Mouse (Mus musculus) forebrain, embryonic 13.5 days (tissue): ENCODE results near the gene Rps6ka2. TPM values are rescaled to one million over a fixed set of nuclear protein-coding genes. Genes with fewer than 3 reads are reported as not detected.

ENCODE experiments used
- ATAC-seq: fragments of 200-750 bp; cut with Nextera tagmentation; 2 replicates; pipeline ENCODE4 v1.8.0; 2017
- H3K27ac ChIP-seq: fragments of 300-500 bp; sonication (generic); 2 replicates; pipeline ENCODE4 v1.5.1; 2015; ENCODE audit warnings: inconsistent platforms, mild to moderate bottlenecking, moderate library complexity
- H3K27me3 ChIP-seq: fragments of 300-500 bp; sonication (generic); 2 replicates; pipeline ENCODE4 v1.6.1; 2015; ENCODE audit warnings: mild to moderate bottlenecking, inconsistent platforms
- H3K36me3 ChIP-seq: fragments of 300-500 bp; sonication (generic); 2 replicates; pipeline ENCODE4 v1.6.1; 2015; ENCODE audit warnings: mild to moderate bottlenecking, inconsistent platforms; ENCODE audit not compliant: poor library complexity, severe bottlenecking
- H3K4me1 ChIP-seq: fragments of 300-500 bp; sonication (generic); 2 replicates; pipeline ENCODE4 v1.6.1; 2015; ENCODE audit warnings: inconsistent platforms
- H3K4me2 ChIP-seq: fragments of 300-500 bp; sonication (generic); 2 replicates; pipeline ENCODE4 v1.6.1; 2015; ENCODE audit warnings: inconsistent platforms, mild to moderate bottlenecking, moderate library complexity
- H3K4me3 ChIP-seq: fragments of 300-500 bp; sonication (generic); 2 replicates; pipeline ENCODE4 v1.5.1; 2015; ENCODE audit warnings: mild to moderate bottlenecking, inconsistent platforms
- H3K9ac ChIP-seq: fragments of 300-500 bp; sonication (generic); 2 replicates; pipeline ENCODE4 v1.6.1; 2015; ENCODE audit warnings: mild to moderate bottlenecking, inconsistent platforms
- H3K9me3 ChIP-seq: fragments of 300-500 bp; sonication (generic); replicated peaks from 2 replicates; pipeline ENCODE4 v1.6.1; 2016; ENCODE audit warnings: inconsistent platforms
- WGBS: fragments of 180-500 bp; shearing (Covaris S2); methylation state at CpG from one replicate; pipeline ENCODE4 v1.1.7; 2015; 5-methylcytosine and 5-hydroxymethylcytosine counted together
- polyA plus RNA-seq: library from polyadenylated mRNA; unstranded; fragments of >200 nt; fragmentation: Nextera tagmentation; extraction: Ambion mirVana; gene quantifications from 2 replicates; pipeline ENCODE4 v1.2.1, GENCODE M21; 2015

Rps6ka2 gene
- polyA plus RNA-seq, 1 experiment from 2014 or later, result 17.7 TPM

- no peak overlapping the region for H3K4me3 ChIP-seq
- no peak overlapping the region for H3K4me2 ChIP-seq
- H3K4me1 ChIP-seq, result peaks cover 42% of the 10 kb centered on the region
- H3K9ac ChIP-seq, result no peak overlapping the region
- no peak overlapping the region for H3K27ac ChIP-seq
- ATAC-seq, result no peak
- H3K27me3 ChIP-seq, result no peaks in the 10 kb centered on the region
- WGBS, result 87% methylated on average over 2 of the region's 2 CpGs
- H3K36me3 ChIP-seq, result no peaks in the 10 kb centered on the region
- H3K9me3 ChIP-seq, result no peaks in the 10 kb centered on the region
Observed at GRCm38 (mm10) chr17:7213214-7213613, 43.3 kb downstream of the Rps6ka2 start.

- no peak overlapping the region for H3K4me2 ChIP-seq
- H3K36me3 ChIP-seq, result no peaks in the 10 kb centered on the region
Observed at GRCm38 (mm10) chr17:7214061-7214460, 44.1 kb downstream of the Rps6ka2 start.

GRCm38 (mm10) chr17:7217791-7218329, 47.9 kb downstream of the Rps6ka2 start:
- no peak overlapping the region for H3K4me3 ChIP-seq
- no peaks in the 10 kb centered on the region for H3K36me3 ChIP-seq
- H3K9ac ChIP-seq, result no peak overlapping the region
- peak overlapping the region; percentile 21; the same call in 1 of the 2 replicates for H3K27ac ChIP-seq
- 57% methylated on average over 11 of the region's 11 CpGs for WGBS
- H3K4me2 ChIP-seq, result no peak overlapping the region
- H3K27me3 ChIP-seq, result no peaks in the 10 kb centered on the region
- H3K9me3 ChIP-seq, result no peaks in the 10 kb centered on the region
- ATAC-seq, result 0 out of 2 replicates have a peak, but pooled peaks have one; percentile 26
- peaks cover 40% of the 10 kb centered on the region for H3K4me1 ChIP-seq

More at GRCm38 (mm10) chr17:7214061-7214460, 44.1 kb downstream of the Rps6ka2 start:
- Histone ChIP-seq H3K4me3 (no peak overlapping the region), H3K9ac (no peak overlapping the region), H3K9me3 (no peaks in the 10 kb centered on the region), H3K4me1 (peaks cover 49% of the 10 kb centered on the region), H3K27me3 (no peaks in the 10 kb centered on the region), H3K27ac (no peak overlapping the region)
- 92% methylated on average over 3 of the region's 3 CpGs for WGBS
- ATAC-seq, result no peak

GRCm38 (mm10) chr17:7218396-7218795, 48.5 kb downstream of the Rps6ka2 start:
- H3K36me3 ChIP-seq, result no peaks in the 10 kb centered on the region
- ATAC-seq, result 0 out of 2 replicates have a peak, but pooled peaks have one; percentile 9
- H3K27me3 ChIP-seq, result no peaks in the 10 kb centered on the region
- H3K9ac ChIP-seq, result no peak overlapping the region
- H3K27ac ChIP-seq, result peak overlapping the region; percentile 37
- no peak overlapping the region for H3K4me3 ChIP-seq
- H3K9me3 ChIP-seq, result no peaks in the 10 kb centered on the region
- 86% methylated on average over 9 of the region's 9 CpGs for WGBS
- H3K4me1 ChIP-seq, result peaks cover 40% of the 10 kb centered on the region
- no peak overlapping the region for H3K4me2 ChIP-seq

- no peaks in the 10 kb centered on the region for H3K27me3 ChIP-seq
- no peaks in the 10 kb centered on the region for H3K36me3 ChIP-seq
- H3K9ac ChIP-seq, result no peak overlapping the region
- peaks cover 38% of the 10 kb centered on the region for H3K4me1 ChIP-seq
- no peaks in the 10 kb centered on the region for H3K9me3 ChIP-seq
- H3K27ac ChIP-seq, result peak overlapping the region; percentile 37; the same call in 1 of the 2 replicates
- 52% methylated on average over 11 of the region's 11 CpGs for WGBS
- H3K4me2 ChIP-seq, result no peak overlapping the region
- no peak overlapping the region for H3K4me3 ChIP-seq
- peak; percentile 15; the same call in 1 of the 2 replicates for ATAC-seq
Observed at GRCm38 (mm10) chr17:7219044-7219718, 49.3 kb downstream of the Rps6ka2 start.

GRCm38 (mm10) chr17:7221310-7221709, 51.4 kb downstream of the Rps6ka2 start:
- H3K9me3 ChIP-seq, result no peaks in the 10 kb centered on the region
- H3K9ac ChIP-seq, result no peak overlapping the region
- H3K27me3 ChIP-seq, result no peaks in the 10 kb centered on the region
- no peak overlapping the region for H3K4me2 ChIP-seq
- H3K36me3 ChIP-seq, result no peaks in the 10 kb centered on the region
- no peak overlapping the region for H3K27ac ChIP-seq
- H3K4me1 ChIP-seq, result peaks cover 28% of the 10 kb centered on the region
- ATAC-seq, result no peak
- no peak overlapping the region for H3K4me3 ChIP-seq
- WGBS, result 89% methylated on average over 4 of the region's 4 CpGs

- Histone ChIP-seq H3K4me3 (no peak overlapping the region), H3K27me3 (no peaks in the 10 kb centered on the region), H3K36me3 (no peaks in the 10 kb centered on the region), H3K9ac (no peak overlapping the region), H3K4me1 (peaks cover 28% of the 10 kb centered on the region), H3K4me2 (no peak overlapping the region), H3K27ac (no peak overlapping the region), H3K9me3 (no peaks in the 10 kb centered on the region)
- 93% methylated on average over 3 of the region's 3 CpGs for WGBS
- no peak for ATAC-seq
Observed at GRCm38 (mm10) chr17:7222198-7222597, 52.3 kb downstream of the Rps6ka2 start.

- H3K9me3 ChIP-seq, result no peaks in the 10 kb centered on the region
- no peak overlapping the region for H3K27ac ChIP-seq
- H3K36me3 ChIP-seq, result no peaks in the 10 kb centered on the region
- no peak overlapping the region for H3K9ac ChIP-seq
- no peaks in the 10 kb centered on the region for H3K27me3 ChIP-seq
- no peak for ATAC-seq
- 89% methylated on average over 9 of the region's 9 CpGs for WGBS
- no peak overlapping the region for H3K4me2 ChIP-seq
- H3K4me3 ChIP-seq, result no peak overlapping the region
- peaks cover 22% of the 10 kb centered on the region for H3K4me1 ChIP-seq
Observed at GRCm38 (mm10) chr17:7228545-7228944, 58.6 kb downstream of the Rps6ka2 start.

- H3K27ac ChIP-seq, result no peak overlapping the region
- 82% methylated on average over 4 of the region's 4 CpGs for WGBS
Observed at GRCm38 (mm10) chr17:7231312-7231711, 61.4 kb downstream of the Rps6ka2 start.

GRCm38 (mm10) chr17:7231790-7232189, 61.9 kb downstream of the Rps6ka2 start:
- Histone ChIP-seq H3K4me2 (no peak overlapping the region), H3K27ac (no peak overlapping the region), H3K36me3 (no peaks in the 10 kb centered on the region), H3K9ac (no peak overlapping the region), H3K4me1 (peaks cover 22% of the 10 kb centered on the region), H3K27me3 (no peaks in the 10 kb centered on the region), H3K9me3 (no peaks in the 10 kb centered on the region), H3K4me3 (no peak overlapping the region)
- WGBS, result 73% methylated on average over 8 of the region's 8 CpGs
- ATAC-seq, result no peak

More at GRCm38 (mm10) chr17:7231312-7231711, 61.4 kb downstream of the Rps6ka2 start:
- Histone ChIP-seq H3K4me2 (no peak overlapping the region), H3K4me1 (peaks cover 22% of the 10 kb centered on the region), H3K27me3 (no peaks in the 10 kb centered on the region), H3K9me3 (no peaks in the 10 kb centered on the region), H3K36me3 (no peaks in the 10 kb centered on the region), H3K4me3 (no peak overlapping the region), H3K9ac (no peak overlapping the region)
- 0 out of 2 replicates have a peak, but pooled peaks have one; percentile 44 for ATAC-seq

- Histone ChIP-seq H3K27me3 (no peaks in the 10 kb centered on the region), H3K4me1 (peaks cover 22% of the 10 kb centered on the region), H3K27ac (no peak overlapping the region; the same call in 1 of the 2 replicates), H3K9ac (no peak overlapping the region), H3K4me3 (no peak overlapping the region), H3K9me3 (no peaks in the 10 kb centered on the region), H3K4me2 (no peak overlapping the region), H3K36me3 (no peaks in the 10 kb centered on the region)
- no peak for ATAC-seq
- 78% methylated on average over 7 of the region's 7 CpGs for WGBS
Observed at GRCm38 (mm10) chr17:7232400-7232799, 62.5 kb downstream of the Rps6ka2 start.

- Histone ChIP-seq H3K36me3 (peaks cover 5% of the 10 kb centered on the region), H3K4me2 (no peak overlapping the region), H3K9me3 (no peaks in the 10 kb centered on the region), H3K9ac (no peak overlapping the region), H3K27me3 (no peaks in the 10 kb centered on the region), H3K27ac (peak overlapping the region; percentile 58), H3K4me3 (no peak overlapping the region), H3K4me1 (peaks cover 14% of the 10 kb centered on the region; the same call in 1 of the 2 replicates)
- ATAC-seq, result peak; percentile 44; the same call in 1 of the 2 replicates
Observed at GRCm38 (mm10) chr17:7233197-7233596, 63.3 kb downstream of the Rps6ka2 start.
